Mouse (Mus musculus): ENCODE data around the gene Cryaa. TPM values are rescaled to one million over a fixed set of nuclear protein-coding genes. Genes with fewer than 3 reads are reported as not detected.
A peak's percentile ranks its signal among the peaks of the same experiment; 100 is the strongest.
"Not testable (repeated sequence)": the region's sequence is repeated elsewhere in the genome, so short reads cannot be mapped to it uniquely, and the experiment has no call there.

Cryaa gene
- total and polyA plus RNA-seq, 2 experiments = not detected

DNA sequence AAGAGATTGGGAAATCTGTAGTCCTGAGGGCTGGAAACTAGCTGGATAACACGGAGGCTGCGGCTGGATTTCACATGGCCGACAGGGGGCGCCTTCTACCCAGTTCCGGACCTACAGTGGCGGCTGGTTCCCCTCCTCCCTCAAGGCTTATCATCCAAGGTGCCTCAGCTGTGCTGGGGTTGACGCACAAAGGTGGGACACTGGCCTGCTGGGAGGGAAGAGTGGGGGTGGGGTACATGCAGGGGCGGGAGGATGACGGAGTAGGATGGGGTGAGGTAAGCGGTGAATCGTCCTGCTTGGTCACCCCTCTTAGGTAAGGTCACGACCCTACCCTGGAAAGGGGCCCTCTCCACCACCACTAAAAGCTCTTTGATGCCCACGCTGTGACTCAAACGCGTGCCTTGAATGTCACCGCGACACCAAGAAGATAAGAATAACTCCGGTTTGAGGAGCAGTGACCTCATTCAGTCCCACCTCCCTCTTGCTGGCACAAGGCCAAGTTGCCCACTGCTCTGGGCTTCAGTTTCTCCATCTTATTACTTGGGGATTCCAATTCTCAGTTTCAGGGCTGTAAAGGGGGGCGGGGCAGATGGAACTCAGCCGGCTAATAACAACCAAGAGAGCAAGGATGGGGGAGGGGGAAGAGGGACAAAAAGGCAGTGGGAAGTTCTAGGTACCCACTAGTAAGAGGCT, 15.9 kb downstream of the Cryaa start:
- no peaks in the 10 kb centered on the region for H3K36me3 ChIP-seq (ENCODE audit: control insufficient read depth, insufficient read depth, low read length)
- no peaks in the 10 kb centered on the region for H3K27me3 ChIP-seq (ENCODE audit: control insufficient read depth, insufficient read depth, low read length)
- WGBS = 8% methylated on average over 20 of the region's 20 CpGs
- peak; percentile 44 for DNase-seq (ENCODE audit: extremely low read depth, low read depth, low spot score)
- TF ChIP-seq POLR2A (IDR thresholded peaks at IDR 0.05; ENCODE audit: extremely low read depth, insufficient read depth, low read length) (no peak), CTCF (IDR thresholded peaks at IDR 0.05; ENCODE audit: low read depth, low read length) (peak; percentile 88)
- no peak overlapping the region for H3K27ac ChIP-seq (replicated peaks; ENCODE audit: insufficient read depth, low read depth, low read length)
- H3K9ac ChIP-seq (ENCODE audit: low read depth, low read length) = no peak overlapping the region
- no peaks in the 10 kb centered on the region for H3K4me1 ChIP-seq (ENCODE audit: control insufficient read depth, insufficient read depth, low read length)
- no peaks in the 10 kb centered on the region for H3K79me2 ChIP-seq (ENCODE audit: control insufficient read depth, insufficient read depth, low read length)
- H3K4me3 ChIP-seq (ENCODE audit: insufficient read depth, low read depth, low read length) = no peak overlapping the region

GRCm38 (mm10) chr17:31694023-31694376, 16.4 kb downstream of the Cryaa start:
- Histone ChIP-seq H3K27ac (replicated peaks; ENCODE audit: insufficient read depth, low read depth, low read length) (no peak overlapping the region), H3K36me3 (ENCODE audit: control insufficient read depth, insufficient read depth, low read length) (no peaks in the 10 kb centered on the region), H3K9ac (ENCODE audit: low read depth, low read length) (no peak overlapping the region), H3K4me3 (ENCODE audit: insufficient read depth, low read depth, low read length) (no peak overlapping the region), H3K79me2 (ENCODE audit: control insufficient read depth, insufficient read depth, low read length) (no peaks in the 10 kb centered on the region), H3K4me1 (ENCODE audit: control insufficient read depth, insufficient read depth, low read length) (no peaks in the 10 kb centered on the region), H3K27me3 (ENCODE audit: control insufficient read depth, insufficient read depth, low read length) (no peaks in the 10 kb centered on the region)
- no peak for DNase-seq (ENCODE audit: extremely low read depth, low read depth, low spot score)
- TF ChIP-seq POLR2A (IDR thresholded peaks at IDR 0.05; ENCODE audit: extremely low read depth, insufficient read depth, low read length) = no peak
- no peak for TF ChIP-seq CTCF (IDR thresholded peaks at IDR 0.05; ENCODE audit: low read depth, low read length)
- 67% methylated on average over 7 of the region's 7 CpGs for WGBS

DNA sequence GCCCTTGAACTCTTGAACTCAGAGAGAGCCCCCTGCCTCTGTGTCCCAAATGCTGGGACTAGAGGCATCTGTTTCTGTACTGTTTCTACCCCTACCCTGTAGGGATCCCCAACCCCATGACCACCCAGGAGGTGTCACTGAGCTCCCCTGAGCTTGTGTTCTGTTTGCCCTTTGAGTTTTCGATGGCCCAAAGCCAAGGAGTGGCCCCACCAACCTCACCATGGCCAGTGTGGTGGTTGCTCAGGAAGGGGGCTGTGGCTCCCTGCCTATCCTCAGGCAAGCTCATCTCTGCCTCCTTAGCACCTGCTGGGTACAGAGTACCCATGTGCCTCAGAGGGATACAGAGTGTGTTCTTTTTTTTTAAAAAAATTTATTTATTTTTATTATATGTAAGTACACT, 17.3 kb downstream of the Cryaa start:
- Histone ChIP-seq H3K9ac (ENCODE audit: low read depth, low read length) (no peak overlapping the region), H3K4me3 (ENCODE audit: insufficient read depth, low read depth, low read length) (no peak overlapping the region), H3K36me3 (ENCODE audit: control insufficient read depth, insufficient read depth, low read length) (no peaks in the 10 kb centered on the region), H3K27me3 (ENCODE audit: control insufficient read depth, insufficient read depth, low read length) (no peaks in the 10 kb centered on the region), H3K79me2 (ENCODE audit: control insufficient read depth, insufficient read depth, low read length) (no peaks in the 10 kb centered on the region), H3K27ac (replicated peaks; ENCODE audit: insufficient read depth, low read depth, low read length) (no peak overlapping the region), H3K4me1 (ENCODE audit: control insufficient read depth, insufficient read depth, low read length) (no peaks in the 10 kb centered on the region)
- WGBS = 90% methylated on average over 1 of the region's 1 CpGs
- no peak for DNase-seq (ENCODE audit: extremely low read depth, low read depth, low spot score)
- no peak for TF ChIP-seq POLR2A (IDR thresholded peaks at IDR 0.05; ENCODE audit: extremely low read depth, insufficient read depth, low read length)
- no peak for TF ChIP-seq CTCF (IDR thresholded peaks at IDR 0.05; ENCODE audit: low read depth, low read length)

GRCm38 (mm10) chr17:31695356-31695755, 17.7 kb downstream of the Cryaa start:
- not testable (repeated sequence) for H3K79me2 ChIP-seq (ENCODE audit: control insufficient read depth, insufficient read depth, low read length); H3K4me1 ChIP-seq (ENCODE audit: control insufficient read depth, insufficient read depth, low read length); H3K27me3 ChIP-seq (ENCODE audit: control insufficient read depth, insufficient read depth, low read length); DNase-seq (ENCODE audit: extremely low read depth, low read depth, low spot score); H3K27ac ChIP-seq (replicated peaks; ENCODE audit: insufficient read depth, low read depth, low read length); H3K9ac ChIP-seq (ENCODE audit: low read depth, low read length); H3K36me3 ChIP-seq (ENCODE audit: control insufficient read depth, insufficient read depth, low read length); H3K4me3 ChIP-seq (ENCODE audit: insufficient read depth, low read depth, low read length)
- 81% methylated on average over 7 of the region's 7 CpGs for WGBS

GRCm38 (mm10) chr17:31698347-31698746, 20.7 kb downstream of the Cryaa start:
- 90% methylated on average over 11 of the region's 11 CpGs for WGBS
- peaks cover 5% of the 10 kb centered on the region for H3K4me1 ChIP-seq (ENCODE audit: control insufficient read depth, insufficient read depth, low read length)
- H3K27me3 ChIP-seq (ENCODE audit: control insufficient read depth, insufficient read depth, low read length) = no peaks in the 10 kb centered on the region
- no peaks in the 10 kb centered on the region for H3K79me2 ChIP-seq (ENCODE audit: control insufficient read depth, insufficient read depth, low read length)
- H3K4me3 ChIP-seq (ENCODE audit: insufficient read depth, low read depth, low read length) = no peak overlapping the region
- no peak for DNase-seq (ENCODE audit: extremely low read depth, low read depth, low spot score)
- TF ChIP-seq CTCF (IDR thresholded peaks at IDR 0.05; ENCODE audit: low read depth, low read length) (no peak), POLR2A (IDR thresholded peaks at IDR 0.05; ENCODE audit: extremely low read depth, insufficient read depth, low read length) (no peak)
- no peak overlapping the region for H3K27ac ChIP-seq (replicated peaks; ENCODE audit: insufficient read depth, low read depth, low read length)
- no peak overlapping the region for H3K9ac ChIP-seq (ENCODE audit: low read depth, low read length)
- H3K36me3 ChIP-seq (ENCODE audit: control insufficient read depth, insufficient read depth, low read length) = no peaks in the 10 kb centered on the region

DNA sequence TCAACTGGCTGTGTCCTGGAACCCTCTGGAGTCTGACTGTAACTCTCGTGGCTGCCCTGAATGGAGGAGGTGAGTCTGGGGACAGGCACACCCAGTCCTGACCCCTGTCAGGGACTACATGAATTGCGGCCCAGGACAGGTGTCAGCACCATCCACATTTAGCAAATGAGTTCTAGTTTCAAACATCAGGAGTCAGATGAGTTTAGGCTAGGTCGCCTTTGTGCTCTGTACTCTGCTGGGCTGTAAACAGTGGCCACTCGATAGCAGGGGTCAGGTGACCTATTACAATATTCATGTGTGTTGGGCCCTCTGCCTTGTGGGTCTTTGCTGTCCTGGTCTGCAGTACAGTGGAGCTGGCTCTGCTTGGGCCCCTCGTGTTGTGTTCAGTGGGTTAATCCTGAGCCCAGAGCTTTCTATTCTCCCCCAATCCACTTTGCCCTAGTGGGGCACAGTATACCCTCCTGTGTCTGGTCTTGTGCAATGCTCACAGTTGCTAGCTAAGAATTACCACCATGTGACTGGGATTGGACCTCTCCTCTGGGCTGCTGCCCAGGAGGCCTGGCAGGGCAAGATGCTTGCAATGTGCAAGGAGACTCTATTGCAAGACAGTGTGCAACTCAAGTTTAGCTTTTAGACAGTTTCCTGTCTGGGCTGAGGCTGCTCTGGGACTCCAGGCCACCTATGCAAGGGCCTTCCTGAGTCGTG, 25.8 kb downstream of the Cryaa start:
- H3K9ac ChIP-seq (ENCODE audit: low read depth, low read length) = peak overlapping the region; percentile 18; the same call in 1 of the 2 replicates
- TF ChIP-seq POLR2A (IDR thresholded peaks at IDR 0.05; ENCODE audit: extremely low read depth, insufficient read depth, low read length) (no peak), CTCF (IDR thresholded peaks at IDR 0.05; ENCODE audit: low read depth, low read length) (0 out of 2 replicates have a peak, but pooled peaks have one; percentile 7)
- DNase-seq (ENCODE audit: extremely low read depth, low read depth, low spot score) = peak; percentile 91
- peak overlapping the region; percentile 93 for H3K27ac ChIP-seq (replicated peaks; ENCODE audit: insufficient read depth, low read depth, low read length)
- WGBS = 18% methylated on average over 6 of the region's 6 CpGs
- H3K79me2 ChIP-seq (ENCODE audit: control insufficient read depth, insufficient read depth, low read length) = no peaks in the 10 kb centered on the region
- peaks cover 8% of the 10 kb centered on the region for H3K4me1 ChIP-seq (ENCODE audit: control insufficient read depth, insufficient read depth, low read length)
- H3K4me3 ChIP-seq (ENCODE audit: insufficient read depth, low read depth, low read length) = no peak overlapping the region
- no peaks in the 10 kb centered on the region for H3K27me3 ChIP-seq (ENCODE audit: control insufficient read depth, insufficient read depth, low read length)
- no peaks in the 10 kb centered on the region for H3K36me3 ChIP-seq (ENCODE audit: control insufficient read depth, insufficient read depth, low read length)
